Mouse (Mus musculus) right cerebral cortex, adult 18-20 months (tissue): Measurements from ENCODE around the gene Slc4a5.

ENCODE experiments used
- DNase-seq: peaks from one replicate; pipeline ENCODE4 v3.0.0; 2022; ENCODE audit warnings: mixed read lengths

The Slc4a5 gene

GRCm38 (mm10) chr6:83219814-83220213, at the start of gene Slc4a5:
Gene Slc4a5 (plus strand): TSS chr6:83219828.
- no peak for DNase-seq

DNA sequence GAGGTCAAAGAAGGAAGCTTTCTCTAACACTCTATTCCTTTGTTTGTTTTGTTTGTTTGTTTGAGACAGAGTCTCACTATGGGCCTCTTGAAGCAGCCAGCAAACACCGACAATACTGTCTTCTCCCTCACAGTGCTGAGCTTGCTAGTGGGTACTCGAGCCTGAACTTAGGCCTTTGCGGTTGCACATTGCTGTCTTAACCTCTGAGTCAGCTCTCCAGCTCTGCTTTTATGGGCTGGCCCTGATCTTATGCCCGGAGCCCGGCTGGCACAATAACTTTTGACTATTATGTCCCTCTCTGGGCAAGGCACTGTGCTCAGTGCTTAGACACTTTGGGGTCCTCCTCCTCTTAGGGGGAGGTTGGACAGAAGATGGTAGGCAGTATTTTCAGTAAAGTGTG, 49.8 kb upstream of the Slc4a5 start:
- no peak for DNase-seq

DNA sequence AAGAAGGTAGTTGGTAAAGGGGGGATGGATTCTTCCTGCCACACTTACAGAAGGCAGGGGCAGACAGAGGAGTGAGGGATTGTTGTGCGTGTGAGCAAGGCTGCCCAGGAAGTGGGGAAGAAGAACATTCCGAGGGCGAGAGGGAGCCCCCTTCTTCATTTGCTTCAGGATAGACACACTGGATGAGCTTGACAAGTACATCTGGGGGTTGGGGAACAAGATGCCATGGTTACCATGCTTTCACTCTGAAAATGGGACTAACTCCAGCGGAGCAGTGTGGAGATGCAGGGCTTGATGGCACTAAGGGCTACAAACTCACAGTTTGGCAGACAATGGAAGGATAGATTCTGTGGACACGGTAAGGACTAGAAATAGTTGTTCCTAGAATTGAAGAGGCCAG, 48.6 kb upstream of the Slc4a5 start:
- no peak for DNase-seq

DNA sequence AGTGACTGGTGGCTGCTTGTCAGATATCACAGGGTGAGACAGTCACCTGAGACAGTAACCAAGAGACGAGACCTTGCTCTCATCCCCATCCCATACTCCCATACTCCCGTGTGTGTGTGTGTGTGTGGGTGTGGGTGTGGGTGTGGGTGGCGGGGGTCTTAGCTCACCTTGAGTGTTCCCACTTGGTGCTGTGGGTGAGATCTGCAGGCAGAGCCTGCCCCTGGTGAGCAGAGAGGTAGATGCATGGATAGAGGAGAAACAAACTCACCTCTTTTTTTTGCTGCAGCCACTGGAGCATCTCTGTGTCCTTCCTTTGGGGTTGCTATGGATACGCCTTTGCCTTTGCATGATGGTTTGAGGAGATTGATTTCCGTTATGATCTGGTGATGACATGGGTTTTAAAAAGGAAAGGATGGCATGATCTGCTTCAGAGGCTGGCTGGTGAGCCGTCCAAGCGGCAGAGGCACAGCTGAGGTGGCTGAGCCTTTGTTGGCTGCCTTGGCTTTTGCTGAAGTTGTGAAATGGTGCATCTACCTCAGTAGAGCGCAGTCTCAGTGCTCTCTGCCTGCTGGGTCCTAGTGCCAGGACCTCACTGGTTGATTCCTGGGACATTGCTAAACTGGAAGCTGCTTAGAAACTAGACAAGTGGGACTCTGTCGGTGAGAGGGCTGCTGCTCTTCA, 47.2 kb upstream of the Slc4a5 start:
- peak; percentile 84 for DNase-seq

DNA sequence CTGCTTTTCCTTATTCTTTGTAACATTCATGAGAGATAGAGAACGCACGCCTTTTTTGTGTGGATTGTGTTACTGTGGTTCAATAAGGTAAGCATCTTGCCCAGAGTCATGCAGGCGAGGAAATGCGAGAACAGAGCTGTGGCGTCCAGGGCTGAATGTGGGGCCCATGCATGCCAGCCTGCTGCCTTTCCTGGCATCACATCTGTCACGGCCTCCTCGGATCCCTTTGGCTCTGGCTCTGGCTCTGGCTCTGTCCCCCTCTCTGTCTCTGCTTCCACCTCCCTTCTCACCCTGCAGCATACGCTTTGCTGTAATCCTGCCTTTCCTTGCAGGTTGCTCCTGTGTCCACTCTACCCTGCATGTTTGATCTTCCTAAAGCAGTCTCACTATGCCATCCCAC, 43.6 kb upstream of the Slc4a5 start:
- no peak for DNase-seq

DNA sequence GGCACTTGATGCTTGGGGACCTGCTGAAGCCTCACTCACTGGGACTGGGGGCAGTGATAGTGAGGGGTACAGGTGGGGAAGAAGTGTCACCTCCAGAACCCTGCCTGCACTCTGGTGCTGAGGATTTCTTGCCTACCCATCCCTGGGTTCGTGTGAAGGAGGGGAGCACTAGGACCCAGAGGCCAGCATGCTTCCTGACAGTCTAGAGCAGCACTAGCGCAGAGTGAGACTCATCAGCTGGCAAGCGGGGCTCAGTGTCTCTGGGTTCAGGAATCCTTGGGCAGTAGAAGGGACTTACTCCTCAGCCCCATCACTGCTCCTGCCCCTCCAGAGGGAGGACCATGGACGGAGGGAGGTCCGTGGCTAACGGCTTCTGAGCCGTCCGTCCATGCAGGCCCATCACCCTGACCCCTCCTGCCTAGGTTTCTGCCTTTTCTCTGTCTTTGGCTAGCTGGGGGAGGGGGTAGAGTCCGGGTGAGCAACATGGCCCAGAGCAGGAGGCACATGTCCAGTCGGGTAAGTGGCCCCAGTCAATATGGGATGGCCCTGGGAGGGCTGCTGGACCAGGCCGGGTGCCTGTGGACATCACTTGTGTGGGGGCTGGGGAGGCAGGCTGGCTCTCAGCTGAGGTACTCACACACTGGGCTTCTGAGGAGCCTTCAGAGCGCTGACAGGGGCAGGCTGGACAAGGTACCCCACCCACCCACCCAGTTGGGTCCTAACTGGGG, 40.1 kb upstream of the Slc4a5 start:
- peak; percentile 89 for DNase-seq

DNA sequence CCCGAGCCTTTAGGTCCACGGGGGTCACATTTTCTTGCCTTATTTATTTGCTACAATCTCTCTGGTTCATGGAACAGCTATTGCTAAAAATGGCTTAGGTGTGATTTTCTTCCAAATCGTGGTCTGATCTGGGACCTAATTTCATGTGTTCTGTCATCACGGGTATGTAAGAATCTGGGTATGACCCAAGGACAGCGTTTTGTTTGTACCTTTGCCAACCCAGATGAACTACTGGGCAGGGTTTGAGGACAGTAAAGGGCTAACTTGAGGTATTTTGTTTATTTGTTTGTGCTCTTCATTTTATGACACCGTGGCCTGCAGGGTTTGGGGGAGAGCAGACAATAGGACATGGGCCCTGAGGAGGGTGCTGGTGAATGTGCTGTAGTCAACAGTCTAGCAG, 39.0 kb upstream of the Slc4a5 start:
- no peak for DNase-seq

GRCm38 (mm10) chr6:83184858-83185435, 34.7 kb upstream of the Slc4a5 start:
- no peak for DNase-seq

DNA sequence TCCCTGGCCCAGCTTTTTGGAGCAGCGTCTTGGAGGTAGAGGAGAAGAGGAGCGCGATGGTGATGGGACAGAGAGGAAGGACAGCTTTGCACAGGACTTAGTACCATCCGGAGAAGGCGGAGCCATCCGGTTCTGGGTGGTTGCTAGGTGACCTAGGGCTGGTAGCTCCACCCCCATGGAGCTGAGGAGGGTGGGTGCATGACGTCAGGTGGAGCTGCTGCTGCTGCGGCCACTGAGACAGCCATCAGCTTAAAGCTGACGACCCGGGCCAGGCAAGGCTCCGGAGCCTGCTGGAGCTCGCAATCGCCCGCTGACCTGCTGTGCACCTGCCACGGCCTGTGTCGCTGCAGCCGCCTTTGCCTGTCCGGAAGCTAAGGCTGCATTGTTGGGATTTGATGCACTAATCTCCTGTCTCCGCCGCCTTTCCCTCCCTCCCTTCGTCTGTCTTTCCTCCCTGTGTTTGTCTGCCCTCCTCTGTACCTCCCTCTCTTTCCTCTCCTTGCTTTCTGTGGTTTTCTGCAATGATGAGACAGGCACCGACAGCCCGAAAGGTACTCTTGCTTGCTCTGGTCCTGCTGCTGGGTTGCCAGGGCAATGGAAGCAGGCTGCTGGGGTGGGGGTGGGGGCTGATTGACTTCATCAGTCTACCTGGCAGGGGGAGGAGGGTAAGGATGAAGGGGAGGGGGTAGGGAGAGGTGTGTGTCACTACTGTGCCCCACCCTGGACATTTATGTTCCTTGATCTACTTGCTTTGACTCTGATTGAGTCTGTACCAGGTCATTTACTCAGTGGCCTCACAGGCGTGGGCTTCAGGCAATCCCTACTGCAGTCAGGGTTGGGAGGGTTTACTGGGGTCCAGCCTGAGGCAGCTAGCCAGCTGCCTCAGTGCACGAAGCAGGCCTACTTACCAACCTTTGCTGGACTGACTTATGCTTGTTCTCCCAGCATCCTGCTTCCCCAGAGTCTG, 33.5 kb upstream of the Slc4a5 start:
- DNase-seq, result peak; percentile 95

DNA sequence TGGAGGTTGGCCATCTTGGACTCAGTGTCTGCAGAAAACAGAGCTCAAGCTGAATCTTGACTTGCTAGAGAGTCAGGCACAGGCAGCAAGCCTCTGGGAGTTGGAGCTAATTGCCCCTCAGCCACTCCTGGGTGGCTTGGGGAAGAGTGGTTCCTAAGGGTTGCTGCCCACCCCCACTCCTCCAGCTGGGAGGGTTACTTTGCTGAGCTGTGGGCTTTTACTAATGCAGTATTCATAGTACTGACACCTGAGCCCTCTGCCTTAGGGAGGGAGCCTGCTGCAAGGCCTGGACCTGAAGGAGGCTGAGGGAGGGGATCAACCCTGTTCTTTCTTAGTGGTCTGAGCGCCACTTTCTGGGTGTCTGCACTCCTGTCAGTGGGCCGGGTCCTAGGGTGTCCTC, 32.7 kb upstream of the Slc4a5 start:
- no peak for DNase-seq

DNA sequence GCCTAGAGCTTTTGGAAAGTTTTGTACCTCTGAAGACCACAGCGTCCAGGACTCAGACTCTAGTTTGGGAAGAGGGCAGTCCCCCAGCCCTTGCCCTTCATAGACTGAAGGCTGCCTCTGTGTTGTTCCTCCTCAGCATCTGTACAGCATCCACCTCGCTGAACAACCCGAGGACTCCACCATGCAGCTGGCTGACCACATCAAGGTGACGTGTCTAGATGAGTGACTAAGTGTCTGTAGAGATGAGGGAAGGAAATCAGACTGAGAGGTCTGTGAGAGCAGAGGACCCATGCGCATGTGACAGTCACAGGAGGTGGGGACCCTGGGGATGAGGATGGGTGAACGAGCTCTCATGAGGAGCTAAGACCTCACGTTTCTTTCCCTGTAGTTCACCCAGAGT, 26.1 kb upstream of the Slc4a5 start:
- DNase-seq, result no peak

DNA sequence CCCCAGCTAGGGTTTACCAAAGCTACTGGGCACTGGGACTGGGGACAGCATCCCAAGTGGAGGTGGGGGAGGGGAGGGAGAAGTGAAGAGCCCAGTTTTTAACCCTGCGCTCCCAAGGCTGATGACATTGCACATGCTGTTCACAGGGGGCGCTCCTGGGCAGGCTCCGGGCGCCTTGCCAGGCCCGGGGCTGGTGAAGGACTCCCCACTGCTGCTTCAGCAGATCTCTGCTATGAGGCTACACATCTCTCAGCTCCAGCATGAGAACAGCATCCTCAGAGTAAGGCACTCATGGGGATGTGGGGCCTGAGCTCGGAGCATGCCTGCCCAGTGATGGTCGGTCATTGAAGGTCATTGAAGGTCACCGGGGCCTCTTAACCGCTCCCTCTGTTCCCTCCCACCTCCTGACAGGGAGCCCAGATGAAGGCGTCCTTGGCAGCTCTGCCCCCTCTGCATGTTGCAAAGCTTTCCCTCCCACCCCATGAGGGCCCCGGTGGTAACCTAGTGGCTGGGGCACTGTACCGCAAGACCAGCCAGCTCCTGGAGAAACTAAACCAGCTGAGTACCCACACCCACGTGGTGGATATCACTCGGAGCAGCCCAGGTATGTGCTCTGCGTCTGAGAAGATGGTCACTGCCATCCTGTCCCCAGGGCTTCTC, 22.2 kb upstream of the Slc4a5 start:
- peak; percentile 76 for DNase-seq

- no peak for DNase-seq
These were observed 16.3 kb upstream of the Slc4a5 start for GRCm38 (mm10) chr6:83203320-83203719.

- DNase-seq, result no peak
These were observed 13.8 kb upstream of the Slc4a5 start for GRCm38 (mm10) chr6:83205851-83206250.

- DNase-seq, result no peak
These were observed 13.3 kb upstream of the Slc4a5 start for GRCm38 (mm10) chr6:83206321-83206720.

- DNase-seq, result no peak
These were observed 12.1 kb upstream of the Slc4a5 start for GRCm38 (mm10) chr6:83207361-83208049.

GRCm38 (mm10) chr6:83208050-83208400, 11.6 kb upstream of the Slc4a5 start:
- DNase-seq, result no peak

GRCm38 (mm10) chr6:83210495-83210894, 9.1 kb upstream of the Slc4a5 start:
- no peak for DNase-seq

DNA sequence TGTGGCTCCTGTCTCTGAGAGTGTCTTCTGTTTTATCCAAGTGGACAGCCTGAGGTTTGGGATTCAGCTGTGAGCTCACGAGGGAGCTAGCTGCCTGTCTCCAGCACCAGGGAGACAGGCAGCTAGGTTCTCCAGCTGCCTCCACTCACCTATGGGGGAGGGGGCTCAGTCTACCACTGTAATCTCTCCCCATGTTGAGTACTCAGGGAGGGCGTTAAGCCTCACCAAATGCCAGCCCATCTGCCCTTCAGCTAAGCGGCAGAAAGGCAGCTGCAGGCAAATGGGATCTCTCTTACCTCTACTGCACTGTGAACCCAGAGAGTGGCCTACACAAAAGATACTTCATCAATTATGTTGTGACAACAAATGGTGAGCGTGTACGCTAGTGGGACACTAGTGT, 8.1 kb upstream of the Slc4a5 start:
- DNase-seq, result no peak

GRCm38 (mm10) chr6:83215002-83215666, 4.5 kb upstream of the Slc4a5 start:
- peak; percentile 74 for DNase-seq

DNA sequence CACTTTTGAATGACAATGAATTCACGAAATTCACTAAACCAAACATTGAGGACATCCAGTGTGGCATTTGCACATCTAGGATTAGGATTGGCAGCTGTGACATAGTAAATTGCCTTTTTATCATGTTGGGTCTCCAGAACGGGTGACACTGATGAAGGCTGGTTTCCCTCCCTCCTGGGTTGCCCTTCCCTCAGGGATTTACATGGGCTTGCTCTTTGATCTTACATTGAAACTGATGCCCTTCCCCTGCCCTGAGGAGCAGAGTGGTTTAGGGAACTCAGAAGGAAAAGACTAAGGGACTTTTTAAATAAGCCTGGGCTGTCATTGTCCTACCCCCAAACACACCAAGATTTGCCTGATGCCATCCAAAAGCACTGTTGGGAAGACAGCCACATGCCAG, 11.9 kb downstream of the Slc4a5 start:
- no peak for DNase-seq
